Mouse (Mus musculus) lung, adult 2 months (tissue): ENCODE measurements around the gene Ankrd34a. TPM values are rescaled to one million over a fixed set of nuclear protein-coding genes. Genes with fewer than 3 reads are reported as not detected.

Experiments used
- DNase-seq: peaks from one replicate; pipeline ENCODE4 v3.0.0; 2022
- H3K4me1 ChIP-seq: fragments of 200-500 bp; 2 replicates; pipeline ENCODE4 v1.6.1; 2011; ENCODE audit warnings: low read length; ENCODE audit not compliant: control insufficient read depth, insufficient read depth
- H3K4me3 ChIP-seq: fragments of 200-500 bp; replicated peaks from 2 replicates; pipeline ENCODE3; 2011; ENCODE audit warnings: low read depth, mild to moderate bottlenecking, control low read depth, low read length; ENCODE audit errors: extremely low read depth
- CTCF ChIP-seq: fragments of 200-500 bp; IDR thresholded peaks from 2 replicates; pipeline ENCODE4 v1.5.1; 2011; ENCODE audit warnings: mild to moderate bottlenecking, low read length, control low read depth; ENCODE audit not compliant: insufficient read depth
- POLR2A ChIP-seq: fragments of 200-500 bp; IDR thresholded peaks from 2 replicates; pipeline ENCODE4 v1.6.1; 2011; ENCODE audit warnings: low read depth, mild to moderate bottlenecking, control low read depth, low read length, borderline replicate concordance; ENCODE audit errors: extremely low read depth
- whole genome bisulfite sequencing: fragments of 180-500 bp; shearing (Covaris S2); methylation state at CpG from one replicate; pipeline ENCODE4 v1.1.7; 2018; 5-methylcytosine and 5-hydroxymethylcytosine counted together
- polyA plus RNA-seq: library from polyadenylated mRNA; depleted of rRNA; stranded (reverse); fragments of >200 nt; gene quantifications from 2 replicates; pipeline ENCODE4 v1.2.3, GENCODE M21; 2012

Ankrd34a gene
- polyA plus RNA-seq, 1 experiment, result 0.44 TPM

DNA sequence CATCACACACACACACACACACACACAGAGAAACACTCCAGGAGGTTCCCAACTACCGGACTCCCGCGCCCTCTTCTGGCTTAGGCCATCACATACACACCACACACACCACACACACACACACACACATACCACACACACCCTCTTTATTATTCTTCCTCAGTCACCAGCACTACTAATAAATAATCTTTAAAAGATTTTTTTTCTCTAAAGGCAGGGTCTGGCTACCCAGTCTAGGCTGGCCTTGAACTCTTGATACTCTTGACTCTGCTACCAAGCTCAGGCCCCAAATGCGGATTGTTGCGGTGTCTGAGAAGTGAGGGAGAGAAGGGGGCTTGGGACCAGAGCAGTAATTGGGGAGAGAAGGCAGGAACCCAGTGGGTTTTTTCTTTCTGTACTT is 1.6 kb upstream of the Ankrd34a start:
- Histone ChIP-seq H3K4me3 (no peak overlapping the region), H3K4me1 (peaks cover 10% of the 10 kb centered on the region)
- no peak for TF ChIP-seq POLR2A
- TF ChIP-seq CTCF, result no peak
- no peak for DNase-seq
- WGBS, result 90% methylated on average over 5 of the region's 5 CpGs

DNA sequence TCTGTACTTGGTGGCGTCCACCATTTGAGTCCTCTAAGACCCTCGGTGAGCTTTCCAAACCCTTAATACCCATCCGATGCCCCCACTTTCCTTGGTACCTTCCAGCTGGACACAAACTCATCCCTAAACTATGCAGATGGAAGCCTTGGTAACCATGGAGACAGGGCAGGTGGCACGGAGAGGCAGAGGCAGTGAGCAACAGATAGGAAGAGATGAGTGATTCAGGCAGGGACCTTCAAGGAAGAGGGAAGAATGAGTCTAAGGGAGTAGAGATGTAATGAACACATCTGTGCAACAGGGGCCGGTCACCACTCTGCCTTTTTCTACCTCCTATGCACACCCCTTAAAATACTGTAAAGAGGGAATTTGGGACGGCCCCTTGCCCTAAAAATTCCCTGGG is 775 bp upstream of the Ankrd34a start:
- DNase-seq, result no peak
- TF ChIP-seq POLR2A (no peak), CTCF (no peak)
- Histone ChIP-seq H3K4me3 (no peak overlapping the region), H3K4me1 (peaks cover 10% of the 10 kb centered on the region)
- WGBS, result 38% methylated on average over 6 of the region's 6 CpGs

DNA sequence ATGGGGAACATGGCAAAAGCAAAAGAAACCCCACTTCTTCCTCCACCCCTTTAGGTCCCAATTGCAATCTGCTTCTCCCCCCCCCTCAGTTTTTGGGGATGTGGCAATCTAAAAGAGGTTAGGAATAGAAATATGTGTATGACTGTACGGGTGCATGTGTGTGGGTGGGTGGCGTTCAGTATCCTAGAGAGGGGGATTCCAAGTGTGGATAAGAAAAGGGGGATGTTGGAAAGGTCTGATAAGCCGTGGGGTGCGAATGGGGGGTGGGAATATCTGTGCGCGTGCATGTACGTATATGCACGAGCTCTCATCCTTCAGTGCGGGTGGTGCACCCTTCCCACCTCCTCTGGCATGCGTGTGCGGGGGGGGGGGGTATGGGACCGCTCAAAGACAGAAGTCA is 419 bp downstream of the Ankrd34a start:
- Histone ChIP-seq H3K4me3 (no peak overlapping the region), H3K4me1 (peaks cover 11% of the 10 kb centered on the region)
- TF ChIP-seq POLR2A (no peak), CTCF (no peak)
- WGBS, result 7% methylated on average over 12 of the region's 12 CpGs
- DNase-seq, result no peak

DNA sequence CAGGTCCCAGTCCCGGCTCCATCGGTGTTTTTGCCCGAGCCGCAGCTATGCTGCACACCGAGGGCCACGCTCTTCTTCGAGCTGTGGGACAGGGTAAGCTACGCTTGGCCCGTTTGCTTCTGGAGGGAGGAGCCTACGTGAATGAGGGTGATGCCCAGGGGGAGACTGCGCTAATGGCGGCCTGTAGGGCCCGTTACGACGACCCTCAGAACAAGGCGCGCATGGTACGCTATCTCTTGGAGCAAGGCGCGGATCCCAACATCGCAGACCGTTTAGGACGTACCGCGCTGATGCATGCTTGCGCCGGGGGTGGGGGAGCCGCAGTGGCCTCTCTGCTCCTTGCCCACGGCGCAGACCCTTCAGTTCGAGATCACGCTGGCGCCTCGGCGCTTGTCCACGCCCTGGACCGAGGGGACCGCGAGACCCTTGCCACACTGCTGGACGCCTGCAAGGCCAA is 1.0 kb downstream of the Ankrd34a start:
- WGBS, result under 1% methylated on average over 40 of the region's 40 CpGs
- peak overlapping the region; percentile 69 for H3K4me3 ChIP-seq
- H3K4me1 ChIP-seq, result peaks cover 12% of the 10 kb centered on the region
- TF ChIP-seq CTCF (no peak), POLR2A (0 out of 2 replicates have a peak, but pooled peaks have one; percentile 11)
- no peak for DNase-seq

DNA sequence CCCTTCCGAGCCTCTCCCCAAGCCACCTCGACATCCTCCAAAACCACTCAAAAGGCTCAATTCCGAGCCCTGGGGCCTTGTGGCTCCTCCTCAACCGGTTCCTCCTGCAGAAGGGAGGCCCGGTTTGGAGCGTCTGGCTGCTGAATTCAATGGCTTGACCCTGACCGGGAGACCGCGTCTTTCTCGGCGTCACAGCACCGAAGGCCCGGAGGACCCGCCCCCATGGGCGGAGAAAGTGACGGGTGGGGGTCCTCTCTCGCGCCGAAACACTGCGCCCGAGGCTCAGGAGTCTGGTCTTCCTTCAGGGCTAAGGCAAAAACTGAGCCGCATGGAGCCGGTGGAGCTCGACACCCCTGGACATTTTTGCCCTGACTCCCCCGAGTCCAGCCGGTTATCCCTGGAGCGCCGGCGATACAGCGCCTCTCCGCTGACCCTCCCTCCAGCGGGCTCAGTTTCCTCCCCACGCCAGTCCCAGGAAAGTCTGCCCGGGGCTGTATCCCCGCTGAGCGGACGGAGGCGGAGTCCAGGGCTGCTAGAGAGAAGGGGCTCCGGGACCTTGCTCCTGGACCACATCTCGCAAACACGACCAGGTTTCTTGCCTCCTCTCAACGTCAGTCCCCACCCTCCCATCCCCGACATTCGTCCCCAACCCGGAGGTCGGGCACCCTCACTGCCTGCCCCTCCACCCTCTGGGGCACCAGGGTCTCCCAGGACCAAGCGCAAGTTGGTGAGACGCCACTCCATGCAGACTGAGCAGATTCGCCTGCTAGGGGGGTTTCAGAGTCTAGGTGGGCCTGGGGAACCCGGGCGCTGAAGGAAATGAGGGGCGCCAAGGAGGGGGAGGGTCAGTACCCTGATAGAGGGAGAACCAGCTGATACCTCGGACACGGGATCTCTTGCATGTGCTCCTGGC is 2.0 kb downstream of the Ankrd34a start:
- 6% methylated on average over 54 of the region's 54 CpGs for WGBS
- H3K4me1 ChIP-seq, result peaks cover 12% of the 10 kb centered on the region
- DNase-seq, result peak; percentile 55
- 0 out of 2 replicates have a peak, but pooled peaks have one; percentile 24 for TF ChIP-seq POLR2A
- TF ChIP-seq CTCF, result no peak
- peak overlapping the region; percentile 69 for H3K4me3 ChIP-seq

DNA sequence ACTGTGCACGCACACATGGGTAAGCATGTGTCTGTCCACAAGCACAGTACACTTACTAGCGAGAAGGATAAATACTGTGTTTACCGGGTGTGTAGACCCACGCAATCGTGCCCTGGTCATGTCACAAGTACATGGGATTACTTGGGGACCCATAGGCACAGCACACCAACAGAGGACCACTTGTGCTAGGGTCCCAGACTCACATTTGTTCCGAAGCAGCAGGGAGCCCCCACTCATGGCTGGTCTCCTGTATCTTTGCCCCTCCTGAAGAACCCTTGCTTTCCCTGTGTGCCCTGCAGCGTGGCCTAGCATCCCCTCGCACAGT is 2.6 kb downstream of the Ankrd34a start:
- Histone ChIP-seq H3K4me1 (peaks cover 12% of the 10 kb centered on the region), H3K4me3 (no peak overlapping the region)
- 73% methylated on average over 8 of the region's 8 CpGs for WGBS
- no peak for TF ChIP-seq CTCF
- no peak for TF ChIP-seq POLR2A
- no peak for DNase-seq

DNA sequence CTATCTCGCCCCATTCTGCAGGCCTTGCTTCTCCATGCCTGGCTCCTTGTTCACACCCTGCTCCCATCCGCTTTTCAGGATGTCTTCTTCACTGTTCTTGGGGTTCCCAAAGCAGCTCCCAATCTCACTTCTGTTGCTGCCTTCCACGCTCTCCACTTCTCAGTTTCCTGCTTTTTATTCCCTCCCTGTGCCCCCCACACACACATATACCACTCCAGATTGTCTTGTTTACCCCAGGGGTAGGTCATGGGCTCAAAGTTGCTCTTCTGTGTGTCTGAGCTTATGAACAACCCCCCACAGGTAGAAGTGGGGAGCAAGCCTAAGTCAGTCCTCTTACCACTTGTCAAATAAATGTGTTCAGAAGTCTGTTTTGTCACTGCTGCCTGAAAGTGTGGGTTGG is 3.0 kb downstream of the Ankrd34a start:
- TF ChIP-seq POLR2A, result no peak
- TF ChIP-seq CTCF, result no peak
- no peak for DNase-seq
- WGBS, result 89% methylated on average over 3 of the region's 3 CpGs

DNA sequence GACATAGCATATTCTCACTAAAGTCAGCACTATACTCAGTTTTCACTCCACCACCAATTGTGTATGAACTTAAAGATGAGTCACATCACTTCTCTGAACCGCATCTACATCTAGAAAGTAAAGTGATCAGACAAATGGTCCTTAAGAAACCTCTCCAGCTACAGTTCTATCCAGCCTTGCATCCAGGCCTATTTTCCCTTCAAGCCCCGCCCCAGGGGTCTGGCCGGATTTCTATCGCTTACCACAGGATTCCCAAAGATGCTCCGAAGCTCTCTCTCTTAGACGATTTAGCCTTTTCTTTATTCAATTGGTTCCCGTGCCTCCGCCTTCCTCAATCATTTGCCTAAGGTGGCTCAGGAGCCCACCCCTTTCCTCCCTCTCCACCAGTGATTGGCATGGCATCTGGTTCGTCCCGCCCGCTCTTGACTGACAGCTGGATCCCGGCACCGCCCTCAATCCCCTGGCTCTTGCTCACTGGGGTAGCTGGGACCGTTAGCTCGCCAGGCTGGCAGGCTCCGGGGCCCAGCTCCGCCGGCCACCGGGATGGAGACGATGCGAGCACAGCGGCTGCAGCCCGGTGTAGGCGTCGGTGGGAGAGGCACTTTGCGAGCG is 4.3 kb downstream of the Ankrd34a start, which contains the start of gene Lix1l:
TSS of gene Lix1l (plus strand) at position 511 of the 612 bp plus-strand sequence.
- WGBS, result under 1% methylated on average over 27 of the region's 27 CpGs
- TF ChIP-seq POLR2A, result peak; percentile 59; the same call in 1 of the 2 replicates
- TF ChIP-seq CTCF, result no peak
- peak; percentile 86 for DNase-seq
- peaks cover 12% of the 10 kb centered on the region for H3K4me1 ChIP-seq
- peak within 1 kb of the TSS; percentile 74 for H3K4me3 ChIP-seq

More for the DNA sequence above, 3.0 kb downstream of the Ankrd34a start:
- no peak overlapping the region for H3K4me3 ChIP-seq
- peaks cover 12% of the 10 kb centered on the region for H3K4me1 ChIP-seq

DNA sequence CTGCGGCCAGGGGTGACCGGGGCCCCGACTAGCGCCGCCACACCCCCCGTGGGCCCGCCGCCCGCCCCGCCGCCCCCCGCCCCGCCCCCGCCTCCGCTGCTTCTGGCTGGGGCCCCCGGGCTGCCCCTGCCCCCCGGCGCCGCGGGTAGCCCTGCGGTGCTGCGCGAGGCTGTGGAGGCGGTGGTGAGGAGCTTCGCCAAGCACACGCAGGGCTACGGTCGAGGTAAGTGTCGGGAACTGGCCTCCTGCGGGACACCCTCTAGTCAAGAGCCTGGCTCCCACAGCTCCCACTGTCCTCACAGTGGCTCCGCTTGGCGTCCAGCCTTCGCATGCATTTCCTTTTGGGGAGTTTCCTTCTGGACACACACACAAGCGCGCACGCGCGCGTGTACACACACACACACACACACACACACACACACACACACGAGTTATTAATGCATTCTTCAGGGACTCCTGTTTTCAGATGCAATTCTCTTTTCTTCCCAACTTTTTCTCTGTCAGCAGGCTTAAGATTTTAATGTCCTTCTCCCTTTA is 4.9 kb downstream of the Ankrd34a start:
- Histone ChIP-seq H3K4me1 (peaks cover 12% of the 10 kb centered on the region), H3K4me3 (peak overlapping the region; percentile 74)
- TF ChIP-seq CTCF, result no peak
- peak; percentile 77; the same call in 1 of the 2 replicates for TF ChIP-seq POLR2A
- DNase-seq, result peak; percentile 63
- WGBS, result 2% methylated on average over 31 of the region's 40 CpGs
